Mouse (Mus musculus) liver, adult 2 months (tissue): ENCODE data around the gene Tln2. TPM values are rescaled to one million over a fixed set of nuclear protein-coding genes. Genes with fewer than 3 reads are reported as not detected.

ENCODE experiments used
- DNase-seq: peaks from one replicate; pipeline ENCODE4 v3.0.0-alpha.2; 2011; ENCODE audit warnings: low read depth, low spot score; ENCODE audit errors: extremely low read depth
- H3K27ac ChIP-seq: fragments of 200-500 bp; replicated peaks from 2 replicates; pipeline ENCODE4 v1.5.1; 2012; ENCODE audit warnings: low read depth, mild to moderate bottlenecking, control low read depth, inconsistent platforms, low read length; ENCODE audit not compliant: insufficient read depth
- H3K27me3 ChIP-seq: fragments of 200-500 bp; 2 replicates; pipeline ENCODE4 v1.6.1; 2012; ENCODE audit warnings: mild to moderate bottlenecking, moderate library complexity, low read length, inconsistent platforms; ENCODE audit not compliant: control insufficient read depth, insufficient read depth
- H3K36me3 ChIP-seq: fragments of 200-500 bp; 2 replicates; pipeline ENCODE4 v1.6.1; 2012; ENCODE audit warnings: low read length, inconsistent platforms; ENCODE audit not compliant: control insufficient read depth, insufficient read depth
- H3K4me1 ChIP-seq: fragments of 200-500 bp; 2 replicates; pipeline ENCODE4 v1.6.1; 2011; ENCODE audit warnings: low read length; ENCODE audit not compliant: control insufficient read depth, insufficient read depth
- H3K4me3 ChIP-seq: fragments of 200-500 bp; 2 replicates; pipeline ENCODE4 v1.5.1; 2011; ENCODE audit warnings: low read depth, mild to moderate bottlenecking, control low read depth, low read length, moderate library complexity; ENCODE audit not compliant: insufficient read depth
- H3K79me2 ChIP-seq: fragments of 200-500 bp; 2 replicates; pipeline ENCODE4 v1.6.1; 2012; ENCODE audit warnings: inconsistent platforms, mild to moderate bottlenecking, low read length, moderate library complexity; ENCODE audit not compliant: control insufficient read depth, insufficient read depth
- H3K9ac ChIP-seq: fragments of 200-500 bp; 2 replicates; pipeline ENCODE4 v1.6.1; 2012; ENCODE audit warnings: low read depth, mild to moderate bottlenecking, control low read depth, inconsistent platforms, low read length
- CTCF ChIP-seq: fragments of 200-500 bp; IDR thresholded peaks from 2 replicates; pipeline ENCODE4 v1.5.1; 2011; ENCODE audit warnings: low read depth, low read length, control low read depth
- POLR2A ChIP-seq: fragments of 200-500 bp; IDR thresholded peaks from 2 replicates; pipeline ENCODE4 v1.6.1; 2011; ENCODE audit warnings: low read length, control low read depth; ENCODE audit not compliant: insufficient read depth; ENCODE audit errors: extremely low read depth
- WGBS: fragments of 180-500 bp; shearing (Covaris S2); methylation state at CpG from one replicate; pipeline ENCODE4 v1.1.7; 2018; 5-methylcytosine and 5-hydroxymethylcytosine counted together
- polyA plus RNA-seq: library from polyadenylated mRNA; depleted of rRNA; stranded (reverse); fragments of >200 nt; gene quantifications from 2 replicates; pipeline ENCODE4 v1.2.3, GENCODE M21; 2012
- total RNA-seq: library from RNA; depleted of rRNA; stranded (reverse); fragments of >200 nt; gene quantifications from 2 replicates; pipeline ENCODE4 v1.2.3, GENCODE M21; 2014

Tln2 gene
- total and polyA plus RNA-seq, 2 experiments = 1.9 to 4.6 TPM

GRCm38 (mm10) chr9:67205175-67205574 lies 354.3 kb downstream of the Tln2 start:
- Histone ChIP-seq H3K4me1 (no peaks in the 10 kb centered on the region), H3K36me3 (no peaks in the 10 kb centered on the region), H3K4me3 (no peak overlapping the region), H3K27me3 (no peaks in the 10 kb centered on the region), H3K79me2 (no peaks in the 10 kb centered on the region), H3K9ac (no peak overlapping the region), H3K27ac (no peak overlapping the region)
- WGBS = 39% methylated on average over 4 of the region's 4 CpGs
- TF ChIP-seq CTCF (no peak), POLR2A (no peak)
- no peak for DNase-seq

GRCm38 (mm10) chr9:67196609-67197008 lies 362.9 kb downstream of the Tln2 start:
- Histone ChIP-seq H3K4me1 (no peaks in the 10 kb centered on the region), H3K27me3 (no peaks in the 10 kb centered on the region; the same call in 1 of the 2 replicates), H3K36me3 (no peaks in the 10 kb centered on the region), H3K4me3 (no peak overlapping the region), H3K79me2 (no peaks in the 10 kb centered on the region), H3K9ac (no peak overlapping the region), H3K27ac (no peak overlapping the region)
- no peak for TF ChIP-seq CTCF
- no peak for TF ChIP-seq POLR2A
- DNase-seq = no peak
- WGBS = 97% methylated on average over 8 of the region's 8 CpGs

- H3K4me3 ChIP-seq = no peak overlapping the region
- TF ChIP-seq POLR2A (no peak), CTCF (no peak)
- H3K36me3 ChIP-seq = no peaks in the 10 kb centered on the region
- no peaks in the 10 kb centered on the region for H3K4me1 ChIP-seq
- no peaks in the 10 kb centered on the region; the same call in 1 of the 2 replicates for H3K27me3 ChIP-seq
- no peak overlapping the region for H3K27ac ChIP-seq
- H3K9ac ChIP-seq = no peak overlapping the region
- WGBS = 90% methylated on average over 7 of the region's 7 CpGs
- H3K79me2 ChIP-seq = no peaks in the 10 kb centered on the region
- no peak for DNase-seq
Observed at GRCm38 (mm10) chr9:67195306-67195705, 364.2 kb downstream of the Tln2 start.

GRCm38 (mm10) chr9:67191488-67192331 lies 367.8 kb downstream of the Tln2 start:
- no peak overlapping the region for H3K9ac ChIP-seq
- 80% methylated on average over 10 of the region's 10 CpGs for WGBS
- TF ChIP-seq CTCF = no peak
- no peak overlapping the region for H3K4me3 ChIP-seq
- no peaks in the 10 kb centered on the region for H3K4me1 ChIP-seq
- H3K27me3 ChIP-seq = no peaks in the 10 kb centered on the region
- no peaks in the 10 kb centered on the region for H3K36me3 ChIP-seq
- no peaks in the 10 kb centered on the region for H3K79me2 ChIP-seq
- H3K27ac ChIP-seq = no peak overlapping the region
- no peak for DNase-seq

GRCm38 (mm10) chr9:67187686-67188085 lies 371.8 kb downstream of the Tln2 start:
- no peak for DNase-seq

GRCm38 (mm10) chr9:67187182-67187581 lies 372.3 kb downstream of the Tln2 start:
- DNase-seq = no peak
- no peaks in the 10 kb centered on the region for H3K27me3 ChIP-seq
- no peak overlapping the region for H3K4me3 ChIP-seq
- no peak overlapping the region for H3K27ac ChIP-seq
- no peak overlapping the region for H3K9ac ChIP-seq
- 88% methylated on average over 4 of the region's 4 CpGs for WGBS
- TF ChIP-seq CTCF = no peak
- no peak for TF ChIP-seq POLR2A
- H3K79me2 ChIP-seq = no peaks in the 10 kb centered on the region
- no peaks in the 10 kb centered on the region for H3K4me1 ChIP-seq
- no peaks in the 10 kb centered on the region for H3K36me3 ChIP-seq

More at GRCm38 (mm10) chr9:67187686-67188085, 371.8 kb downstream of the Tln2 start:
- Histone ChIP-seq H3K4me3 (no peak overlapping the region), H3K27ac (no peak overlapping the region), H3K9ac (no peak overlapping the region), H3K79me2 (no peaks in the 10 kb centered on the region), H3K27me3 (no peaks in the 10 kb centered on the region), H3K4me1 (no peaks in the 10 kb centered on the region), H3K36me3 (no peaks in the 10 kb centered on the region)
- TF ChIP-seq POLR2A (no peak), CTCF (no peak)
- WGBS = 88% methylated on average over 5 of the region's 5 CpGs
